Mouse (Mus musculus): Measurements from ENCODE around the gene Pnpla2. TPM values are rescaled to one million over a fixed set of nuclear protein-coding genes. Genes with fewer than 3 reads are reported as not detected.

Gene Pnpla2
- polyA plus RNA-seq (2017; shearing (Covaris generic)), result 87.0 TPM

GRCm38 (mm10) chr7:141454967-141455551, at the start of gene Pnpla2:
Gene Pnpla2, plus strand, starts transcription at chr7:141455198.

GRCm38 (mm10) chr7:141413809-141414584, 41.0 kb upstream of the Pnpla2 start, which contains the start of gene Gatd1:
Gene Gatd1, minus strand, starts transcription at chr7:141414136.

GRCm38 (mm10) chr7:141429310-141429709, 25.7 kb upstream of the Pnpla2 start, which contains the start of gene Cend1:
Gene Cend1, minus strand, starts transcription at chr7:141429491.

GRCm38 (mm10) chr7:141437178-141438120, 17.5 kb upstream of the Pnpla2 start, which contains the start of gene Slc25a22:
Gene Slc25a22, minus strand, starts transcription at chr7:141437892.

GRCm38 (mm10) chr7:141443828-141444237, 11.2 kb upstream of the Pnpla2 start, which contains the start of gene Pidd1:
Gene Pidd1, minus strand, starts transcription at chr7:141444025.

GRCm38 (mm10) chr7:141447110-141447991, 7.6 kb upstream of the Pnpla2 start, which contains the start of gene Rplp2:
Gene Rplp2, plus strand, starts transcription at chr7:141447370.

GRCm38 (mm10) chr7:141460391-141461113, 5.6 kb downstream of the Pnpla2 start, which contains the start of gene Cracr2b:
Gene Cracr2b, plus strand, starts transcription at chr7:141461094.

GRCm38 (mm10) chr7:141467230-141468030, 12.4 kb downstream of the Pnpla2 start, which contains the start of gene Cd151:
Gene Cd151, plus strand, starts transcription at chr7:141467392.

GRCm38 (mm10) chr7:141475011-141475804, 20.2 kb downstream of the Pnpla2 start, which contains the start of the genes Polr2l and Tspan4:
Gene Polr2l, minus strand, starts transcription at chr7:141475132.
Gene Tspan4, plus strand, starts transcription at chr7:141475240.

Other genes starting within 250 kb of the Pnpla2 start
- 14.3 TPM for gene Lmntd2, start 241.1 kb upstream of the Pnpla2 start, polyA plus RNA-seq (2017; shearing (Covaris generic))
- gene Rassf7, start 239.3 kb upstream of the Pnpla2 start, polyA plus RNA-seq (2017; shearing (Covaris generic)), result 22.1 TPM
- gene Phrf1, start 226.4 kb upstream of the Pnpla2 start, polyA plus RNA-seq (2017; shearing (Covaris generic)), result 130 TPM
- 110 TPM for gene Irf7, start 188.7 kb upstream of the Pnpla2 start, polyA plus RNA-seq (2017; shearing (Covaris generic))
- gene Cdhr5, start 178.4 kb upstream of the Pnpla2 start, polyA plus RNA-seq (2017; shearing (Covaris generic)), result not detected
- gene Sct, start 176.1 kb upstream of the Pnpla2 start, polyA plus RNA-seq (2017; shearing (Covaris generic)), result not detected
- gene Drd4, start 163.2 kb upstream of the Pnpla2 start, polyA plus RNA-seq (2017; shearing (Covaris generic)), result not detected
- gene Deaf1, start 127.5 kb upstream of the Pnpla2 start, polyA plus RNA-seq (2017; shearing (Covaris generic)), result 14.8 TPM
- 37.9 TPM for gene Tmem80, start 127.5 kb upstream of the Pnpla2 start, polyA plus RNA-seq (2017; shearing (Covaris generic))
- gene Eps8l2, start 116.3 kb upstream of the Pnpla2 start, polyA plus RNA-seq (2017; shearing (Covaris generic)), result not detected
- 364 TPM for gene Taldo1, start 63.0 kb upstream of the Pnpla2 start, polyA plus RNA-seq (2017; shearing (Covaris generic))
- 82.8 TPM for gene Gatd1, start 41.1 kb upstream of the Pnpla2 start, polyA plus RNA-seq (2017; shearing (Covaris generic))
- gene Cend1, start 25.7 kb upstream of the Pnpla2 start, polyA plus RNA-seq (2017; shearing (Covaris generic)), result 0.38 TPM
- gene Slc25a22, start 17.3 kb upstream of the Pnpla2 start, polyA plus RNA-seq (2017; shearing (Covaris generic)), result 75.3 TPM
- 10.2 TPM for gene Pidd1, start 11.2 kb upstream of the Pnpla2 start, polyA plus RNA-seq (2017; shearing (Covaris generic))
- 1,938 TPM for gene Rplp2, start 7.8 kb upstream of the Pnpla2 start, polyA plus RNA-seq (2017; shearing (Covaris generic))
- 0.62 TPM for gene Cracr2b, start 5.9 kb downstream of the Pnpla2 start, polyA plus RNA-seq (2017; shearing (Covaris generic))
- 7.4 TPM for gene Cd151, start 12.2 kb downstream of the Pnpla2 start, polyA plus RNA-seq (2017; shearing (Covaris generic))
- gene Polr2l, start 19.9 kb downstream of the Pnpla2 start, polyA plus RNA-seq (2017; shearing (Covaris generic)), result 30.8 TPM
- gene Tspan4, start 20.0 kb downstream of the Pnpla2 start, polyA plus RNA-seq (2017; shearing (Covaris generic)), result 3.1 TPM
- 28.2 TPM for gene Chid1, start 84.7 kb downstream of the Pnpla2 start, polyA plus RNA-seq (2017; shearing (Covaris generic))
- gene Ap2a2, start 107.0 kb downstream of the Pnpla2 start, polyA plus RNA-seq (2017; shearing (Covaris generic)), result 21.7 TPM
- 0.09 TPM for gene Muc6, start 200.1 kb downstream of the Pnpla2 start, polyA plus RNA-seq (2017; shearing (Covaris generic))
- gene Muc2, start 235.1 kb downstream of the Pnpla2 start, polyA plus RNA-seq (2017; shearing (Covaris generic)), result 0.32 TPM

Data from activated CD4-positive, CD25-positive, alpha-beta regulatory T cell, adult 9 weeks (primary cell).